21 mouse cellular contexts compared by ENCODE assay signal in genomic region chr14:22930488-22931046, GRCm38 (mm10).
DNase-seq lines count a peak whose midpoint lies in the region; ATAC-seq and TF ChIP-seq lines count a peak whose summit lies in the region.
"Had no signal": no experiment of that assay in that cellular context is flagged by ENCODE, and none has a peak within 500 bp of the region (broad histone marks: within the 10 kb centered on the region; RNA-seq: fewer than 3 reads in every experiment).

No protein-coding gene starts in this region.

- DNase-seq in hindbrain, embryonic 10.5 days (ENCODE audit: low spot score): no peak
- DNase-seq in stomach, postnatal 0 days (ENCODE audit: low spot score): no peak
- no peak for DNase-seq in urinary bladder, adult 18-20 months (ENCODE audit: low spot score in 2 of 2)
- DNase-seq: adrenal gland, adult 2 months; adrenal gland, postnatal 25 days; cerebellum, adult 18-20 months; cerebellum, adult 9-11 months; cerebellum, postnatal 36 days; gastrocnemius, postnatal 10 days; heart, adult 2 months had no signal

- H3K4me3 ChIP-seq in hindbrain, embryonic 13.5 days: no peak overlapping the region
- no peak overlapping the region for H3K4me3 ChIP-seq in hindbrain, embryonic 10.5 days
- no peak overlapping the region for H3K4me3 ChIP-seq in neural tube, embryonic 12.5 days
- no peak overlapping the region for H3K4me3 ChIP-seq in neural tube, embryonic 15.5 days (replicated peaks)
- no peak overlapping the region for H3K4me3 ChIP-seq in hindbrain, embryonic 16.5 days (ENCODE audit: low read length)
- H3K4me3 ChIP-seq in stomach, postnatal 0 days (ENCODE audit: low read depth, low read length): no peak overlapping the region
- H3K4me3 ChIP-seq: embryonic facial prominence, embryonic 13.5 days; forebrain, embryonic 12.5 days; heart, adult 2 months; heart, embryonic 12.5 days had no signal

- no peak overlapping the region for H3K27ac ChIP-seq in hindbrain, embryonic 13.5 days
- no peak overlapping the region for H3K27ac ChIP-seq in hindbrain, embryonic 10.5 days
- H3K27ac ChIP-seq in neural tube, embryonic 12.5 days: no peak overlapping the region
- H3K27ac ChIP-seq in neural tube, embryonic 15.5 days (replicated peaks): no peak overlapping the region
- H3K27ac ChIP-seq in hindbrain, embryonic 16.5 days (ENCODE audit: low read depth, low read length): no peak overlapping the region
- no peak overlapping the region for H3K27ac ChIP-seq in stomach, postnatal 0 days (replicated peaks)
- H3K27ac ChIP-seq: embryonic facial prominence, embryonic 13.5 days; forebrain, embryonic 12.5 days; heart, adult 2 months had no signal

- no peak overlapping the region for H3K4me2 ChIP-seq in hindbrain, embryonic 13.5 days
- no peak overlapping the region for H3K4me2 ChIP-seq in neural tube, embryonic 12.5 days (replicated peaks)
- H3K4me2 ChIP-seq in neural tube, embryonic 15.5 days: no peak overlapping the region
- H3K4me2 ChIP-seq in hindbrain, embryonic 16.5 days (ENCODE audit: low read length): no peak overlapping the region
- H3K4me2 ChIP-seq in stomach, postnatal 0 days (replicated peaks; ENCODE audit: low read depth): no peak overlapping the region
- H3K4me2 ChIP-seq: embryonic facial prominence, embryonic 13.5 days; forebrain, embryonic 12.5 days; heart, embryonic 12.5 days had no signal

- no peak overlapping the region for H3K9ac ChIP-seq in hindbrain, embryonic 13.5 days
- no peak overlapping the region for H3K9ac ChIP-seq in neural tube, embryonic 12.5 days
- no peak overlapping the region for H3K9ac ChIP-seq in neural tube, embryonic 15.5 days (replicated peaks)
- no peak overlapping the region for H3K9ac ChIP-seq in hindbrain, embryonic 16.5 days (ENCODE audit: low read depth, low read length)
- H3K9ac ChIP-seq in stomach, postnatal 0 days (ENCODE audit: low read length): no peak overlapping the region
- H3K9ac ChIP-seq: embryonic facial prominence, embryonic 13.5 days; forebrain, embryonic 12.5 days; heart, embryonic 12.5 days had no signal

- no peaks in the 10 kb centered on the region for H3K27me3 ChIP-seq in hindbrain, embryonic 13.5 days
- 0 out of 2 replicates have a peak, but pooled peaks cover 5% of the 10 kb centered on the region for H3K27me3 ChIP-seq in hindbrain, embryonic 10.5 days (ENCODE audit: insufficient read depth, poor library complexity, severe bottlenecking)
- no peaks in the 10 kb centered on the region for H3K27me3 ChIP-seq in neural tube, embryonic 12.5 days (replicated peaks)
- no peaks in the 10 kb centered on the region for H3K27me3 ChIP-seq in neural tube, embryonic 15.5 days (replicated peaks)
- no peaks in the 10 kb centered on the region for H3K27me3 ChIP-seq in hindbrain, embryonic 16.5 days (replicated peaks; ENCODE audit: control insufficient read depth, insufficient read depth, low read length)
- H3K27me3 ChIP-seq in stomach, postnatal 0 days (ENCODE audit: control insufficient read depth, insufficient read depth, low read length): no peaks in the 10 kb centered on the region
- H3K27me3 ChIP-seq: CH12.LX; embryonic facial prominence, embryonic 13.5 days; forebrain, embryonic 12.5 days; heart, embryonic 12.5 days; Patski had no signal

- peaks cover 7% of the 10 kb centered on the region; the same call in 1 of the 2 replicates for H3K4me1 ChIP-seq in hindbrain, embryonic 13.5 days (replicated peaks)
- H3K4me1 ChIP-seq in hindbrain, embryonic 10.5 days (replicated peaks): peaks cover 5% of the 10 kb centered on the region; the same call in 1 of the 2 replicates
- H3K4me1 ChIP-seq in neural tube, embryonic 12.5 days: no peaks in the 10 kb centered on the region
- H3K4me1 ChIP-seq in neural tube, embryonic 15.5 days: peaks cover 10% of the 10 kb centered on the region
- peaks cover 12% of the 10 kb centered on the region for H3K4me1 ChIP-seq in hindbrain, embryonic 16.5 days (ENCODE audit: control insufficient read depth, insufficient read depth, low read depth, low read length)
- H3K4me1 ChIP-seq in stomach, postnatal 0 days (replicated peaks; ENCODE audit: control insufficient read depth, insufficient read depth): 0 out of 2 replicates have a peak, but pooled peaks cover 7% of the 10 kb centered on the region
- H3K4me1 ChIP-seq: forebrain, embryonic 12.5 days; heart, embryonic 12.5 days had no signal

- H3K36me3 ChIP-seq in hindbrain, embryonic 13.5 days: no peaks in the 10 kb centered on the region
- no peaks in the 10 kb centered on the region for H3K36me3 ChIP-seq in hindbrain, embryonic 10.5 days
- H3K36me3 ChIP-seq in neural tube, embryonic 12.5 days: no peaks in the 10 kb centered on the region
- H3K36me3 ChIP-seq in neural tube, embryonic 15.5 days: no peaks in the 10 kb centered on the region
- no peaks in the 10 kb centered on the region for H3K36me3 ChIP-seq in hindbrain, embryonic 16.5 days (ENCODE audit: control insufficient read depth, insufficient read depth, low read length)
- no peaks in the 10 kb centered on the region for H3K36me3 ChIP-seq in stomach, postnatal 0 days (ENCODE audit: control insufficient read depth, insufficient read depth, low read length)
- H3K36me3 ChIP-seq: embryonic facial prominence, embryonic 13.5 days; forebrain, embryonic 12.5 days; heart, embryonic 12.5 days had no signal

- TF ChIP-seq EP300 in stomach, postnatal 0 days (optimal IDR thresholded peaks at IDR 0.05): no peak

- ATAC-seq in hindbrain, embryonic 13.5 days (ENCODE audit: low FRiP score): 0 out of 2 replicates have a peak, but pooled peaks have one; percentile 36
- ATAC-seq in neural tube, embryonic 12.5 days (ENCODE audit: low FRiP score, low read depth): peak; percentile 41
- no peak; the same call in 1 of the 2 replicates for ATAC-seq in neural tube, embryonic 15.5 days (ENCODE audit: low FRiP score)
- peak; percentile 52; the same call in 1 of the 2 replicates for ATAC-seq in hindbrain, embryonic 16.5 days
- peak; percentile 45; the same call in 1 of the 2 replicates for ATAC-seq in stomach, postnatal 0 days (ENCODE audit: low FRiP score, low TSS enrichment)
- ATAC-seq: activated CD4-positive, CD25-positive, alpha-beta regulatory T cell, adult 4 months; forebrain, embryonic 16.5 days had no signal

- WGBS in hindbrain, embryonic 13.5 days: 57% methylated on average over 9 of the region's 9 CpGs
- 81% methylated on average over 9 of the region's 9 CpGs for WGBS in hindbrain, embryonic 10.5 days
- 64% methylated on average over 9 of the region's 9 CpGs for WGBS in neural tube, embryonic 12.5 days
- WGBS in neural tube, embryonic 15.5 days: 67% methylated on average over 9 of the region's 9 CpGs
- 58% methylated on average over 9 of the region's 9 CpGs for WGBS in hindbrain, embryonic 16.5 days
- 65% methylated on average over 9 of the region's 9 CpGs for WGBS in stomach, postnatal 0 days

- no peak for TF ChIP-seq CTCF in stomach, postnatal 0 days (IDR thresholded peaks at IDR 0.05; ENCODE audit: low read depth)

- no peaks in the 10 kb centered on the region for H3K9me3 ChIP-seq in hindbrain, embryonic 13.5 days
- no peaks in the 10 kb centered on the region for H3K9me3 ChIP-seq in hindbrain, embryonic 10.5 days
- H3K9me3 ChIP-seq in neural tube, embryonic 12.5 days: no peaks in the 10 kb centered on the region
- H3K9me3 ChIP-seq in neural tube, embryonic 15.5 days (replicated peaks): no peaks in the 10 kb centered on the region
- no peaks in the 10 kb centered on the region for H3K9me3 ChIP-seq in hindbrain, embryonic 16.5 days (ENCODE audit: control insufficient read depth, low read length)
- no peaks in the 10 kb centered on the region for H3K9me3 ChIP-seq in stomach, postnatal 0 days (ENCODE audit: control insufficient read depth, low read length)
- H3K9me3 ChIP-seq: embryonic facial prominence, embryonic 13.5 days; forebrain, embryonic 12.5 days; heart, embryonic 12.5 days had no signal
